Mouse (Mus musculus) embryonic facial prominence, embryonic 14.5 days (tissue): Measurements from ENCODE around the gene Trim66. TPM values are rescaled to one million over a fixed set of nuclear protein-coding genes. Genes with fewer than 3 reads are reported as not detected.

ENCODE experiments used
- ATAC-seq: fragments of 200-750 bp; cut with Nextera tagmentation; 2 replicates; pipeline ENCODE4 v1.8.0; 2017; ENCODE audit warnings: low read depth, moderate number of reproducible peaks, moderate TSS enrichment
- DNase-seq: peaks from one replicate; pipeline ENCODE4 v3.0.0-alpha.2; 2015; ENCODE audit warnings: low spot score
- H3K27ac ChIP-seq: fragments of 300-500 bp; sonication (generic); replicated peaks from 2 replicates; pipeline ENCODE4 v1.5.1; 2014; ENCODE audit warnings: low read depth, mild to moderate bottlenecking, low read length, moderate library complexity
- H3K27me3 ChIP-seq: fragments of 300-500 bp; sonication (generic); replicated peaks from 2 replicates; pipeline ENCODE4 v1.6.1; 2014; ENCODE audit warnings: low read length; ENCODE audit not compliant: control insufficient read depth, insufficient read depth
- H3K36me3 ChIP-seq: fragments of 300-500 bp; sonication (generic); 2 replicates; pipeline ENCODE4 v1.6.1; 2014; ENCODE audit warnings: low read length, mixed read lengths; ENCODE audit not compliant: control insufficient read depth, insufficient read depth
- H3K4me1 ChIP-seq: fragments of 300-500 bp; sonication (generic); 2 replicates; pipeline ENCODE4 v1.6.1; 2014; ENCODE audit warnings: antibody characterized with exemption, low read length; ENCODE audit not compliant: control insufficient read depth, insufficient read depth
- H3K4me2 ChIP-seq: fragments of 300-500 bp; sonication (generic); 2 replicates; pipeline ENCODE4 v1.6.1; 2014; ENCODE audit warnings: low read depth, mild to moderate bottlenecking, low read length, moderate library complexity, mixed read lengths
- H3K4me3 ChIP-seq: fragments of 300-500 bp; sonication (generic); 2 replicates; pipeline ENCODE4 v1.5.1; 2014; ENCODE audit warnings: low read depth, mild to moderate bottlenecking, low read length
- H3K9ac ChIP-seq: fragments of 300-500 bp; sonication (generic); 2 replicates; pipeline ENCODE4 v1.6.1; 2014; ENCODE audit warnings: low read depth, mild to moderate bottlenecking, low read length, moderate library complexity, mixed read lengths
- H3K9me3 ChIP-seq: fragments of 300-500 bp; sonication (generic); 2 replicates; pipeline ENCODE4 v1.6.1; 2016; ENCODE audit warnings: low read length; ENCODE audit not compliant: control insufficient read depth
- WGBS: fragments of 180-500 bp; shearing (Covaris S2); extraction: QIAGEN DNeasy Blood & Tissue Kit; methylation state at CpG from one replicate; pipeline ENCODE4 v1.1.7; 2014; 5-methylcytosine and 5-hydroxymethylcytosine counted together
- polyA plus RNA-seq: library from polyadenylated mRNA; unstranded; fragments of >200 nt; fragmentation: Nextera tagmentation; extraction: Ambion mirVana; gene quantifications from 2 replicates; pipeline ENCODE4 v1.2.1, GENCODE M21; 2014

Trim66 gene
- polyA plus RNA-seq, 1 experiment from 2014 or later, result 3.2 TPM

- ATAC-seq, result no peak
- no peak for DNase-seq
- Histone ChIP-seq H3K36me3 (no peaks in the 10 kb centered on the region), H3K27ac (no peak overlapping the region), H3K4me2 (no peak overlapping the region), H3K4me3 (no peak overlapping the region), H3K27me3 (no peaks in the 10 kb centered on the region), H3K4me1 (no peaks in the 10 kb centered on the region), H3K9ac (no peak overlapping the region), H3K9me3 (no peaks in the 10 kb centered on the region)
- 72% methylated on average over 2 of the region's 2 CpGs for WGBS
These were observed 52.2 kb downstream of the Trim66 start for GRCm38 (mm10) chr7:109455748-109456147.

DNA sequence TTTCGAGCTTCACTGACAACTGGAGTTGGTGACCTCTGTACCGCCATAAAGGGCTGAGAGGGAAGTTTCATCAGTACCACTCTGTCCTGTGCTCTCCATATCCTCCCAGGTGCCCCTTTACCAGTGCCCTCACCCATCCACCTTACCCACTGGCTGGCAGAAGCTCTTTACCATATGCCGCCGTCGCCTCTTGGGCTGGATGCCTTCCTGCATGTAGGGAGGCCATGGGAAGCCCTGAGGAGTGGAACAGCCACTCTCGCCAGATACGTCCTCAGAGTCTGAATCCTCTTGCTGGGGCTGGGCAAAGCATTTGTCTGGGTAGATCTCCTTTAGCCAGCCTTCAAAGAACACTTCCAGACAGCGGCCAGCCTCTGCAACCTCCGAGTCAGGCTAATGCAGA, 53.1 kb downstream of the Trim66 start:
- no peak for DNase-seq
- Histone ChIP-seq H3K4me1 (no peaks in the 10 kb centered on the region), H3K9me3 (no peaks in the 10 kb centered on the region), H3K4me2 (no peak overlapping the region), H3K27me3 (no peaks in the 10 kb centered on the region), H3K4me3 (no peak overlapping the region), H3K9ac (no peak overlapping the region), H3K27ac (no peak overlapping the region), H3K36me3 (no peaks in the 10 kb centered on the region)
- 92% methylated on average over 8 of the region's 9 CpGs for WGBS
- ATAC-seq, result no peak

DNA sequence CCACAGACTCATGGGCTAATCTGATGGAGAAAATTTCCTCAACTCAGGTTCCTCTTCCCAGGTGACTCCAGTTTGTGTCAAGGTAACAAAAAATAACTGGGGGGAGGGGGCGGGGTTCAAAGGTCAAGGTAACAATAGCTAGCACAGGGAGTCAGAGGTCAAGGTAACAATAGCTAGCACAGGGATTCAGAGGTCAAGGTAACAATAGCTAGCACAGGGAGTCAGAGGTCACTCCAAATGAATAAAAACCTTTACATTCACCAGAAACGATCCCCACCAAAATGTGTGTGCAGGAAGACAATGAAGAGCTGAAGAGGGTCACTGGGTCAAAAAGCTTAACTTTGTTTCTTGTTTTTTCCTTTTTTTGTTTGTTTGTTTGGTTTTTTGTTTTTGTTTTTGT, 59.9 kb downstream of the Trim66 start:
- Histone ChIP-seq H3K4me3 (no peak overlapping the region), H3K27ac (no peak overlapping the region), H3K9me3 (no peaks in the 10 kb centered on the region), H3K36me3 (no peaks in the 10 kb centered on the region), H3K27me3 (no peaks in the 10 kb centered on the region), H3K4me1 (no peaks in the 10 kb centered on the region), H3K9ac (no peak overlapping the region), H3K4me2 (no peak overlapping the region)
- no peak for ATAC-seq
- WGBS, result 63% methylated on average over 2 of the region's 2 CpGs
- no peak for DNase-seq

GRCm38 (mm10) chr7:109445012-109445411, 62.9 kb downstream of the Trim66 start:
- DNase-seq (peak; percentile 31), ATAC-seq (peak; percentile 42; the same call in 1 of the 2 replicates)
- 11% methylated on average over 6 of the region's 6 CpGs for WGBS
- H3K9me3 ChIP-seq, result no peaks in the 10 kb centered on the region
- H3K4me1 ChIP-seq, result no peaks in the 10 kb centered on the region; the same call in 1 of the 2 replicates
- no peak overlapping the region for H3K9ac ChIP-seq
- no peak overlapping the region for H3K27ac ChIP-seq
- H3K4me3 ChIP-seq, result no peak overlapping the region
- H3K36me3 ChIP-seq, result no peaks in the 10 kb centered on the region
- H3K4me2 ChIP-seq, result no peak overlapping the region
- no peaks in the 10 kb centered on the region for H3K27me3 ChIP-seq

DNA sequence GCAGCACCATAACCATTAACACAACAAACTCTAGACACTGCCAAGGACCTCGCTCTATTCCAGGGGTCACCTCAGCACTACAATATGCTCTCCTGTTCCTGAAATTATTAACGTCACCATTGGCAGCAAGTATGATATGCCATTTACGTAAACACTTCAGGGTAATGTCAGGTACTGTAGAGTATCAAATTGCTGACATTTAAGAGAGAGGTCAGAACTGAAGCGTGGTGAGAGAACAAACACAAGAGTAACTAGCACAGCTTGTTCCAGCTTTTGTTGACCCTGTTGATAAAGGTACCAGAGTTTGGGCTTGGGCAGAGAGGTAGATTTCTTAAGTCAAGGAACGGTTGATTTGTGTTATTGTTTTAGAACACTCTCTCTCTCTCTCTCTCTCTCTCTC, 65.2 kb downstream of the Trim66 start:
- DNase-seq (no peak), ATAC-seq (no peak)
- Histone ChIP-seq H3K36me3 (no peaks in the 10 kb centered on the region), H3K9ac (no peak overlapping the region), H3K9me3 (no peaks in the 10 kb centered on the region), H3K27ac (no peak overlapping the region), H3K4me2 (no peak overlapping the region), H3K4me3 (no peak overlapping the region), H3K27me3 (peaks cover 6% of the 10 kb centered on the region), H3K4me1 (peaks cover 7% of the 10 kb centered on the region; the same call in 1 of the 2 replicates)
- 69% methylated on average over 5 of the region's 5 CpGs for WGBS

GRCm38 (mm10) chr7:109440697-109441269, 67.2 kb downstream of the Trim66 start:
- H3K27me3 ChIP-seq, result peaks cover 6% of the 10 kb centered on the region
- DNase-seq, result peak; percentile 13
- H3K4me1 ChIP-seq, result peaks cover 7% of the 10 kb centered on the region; the same call in 1 of the 2 replicates
- H3K9me3 ChIP-seq, result no peaks in the 10 kb centered on the region
- H3K4me3 ChIP-seq, result no peak overlapping the region
- ATAC-seq, result no peak
- H3K4me2 ChIP-seq, result no peak overlapping the region
- H3K36me3 ChIP-seq, result no peaks in the 10 kb centered on the region
- no peak overlapping the region for H3K27ac ChIP-seq
- WGBS, result 89% methylated on average over 9 of the region's 9 CpGs
- H3K9ac ChIP-seq, result no peak overlapping the region

DNA sequence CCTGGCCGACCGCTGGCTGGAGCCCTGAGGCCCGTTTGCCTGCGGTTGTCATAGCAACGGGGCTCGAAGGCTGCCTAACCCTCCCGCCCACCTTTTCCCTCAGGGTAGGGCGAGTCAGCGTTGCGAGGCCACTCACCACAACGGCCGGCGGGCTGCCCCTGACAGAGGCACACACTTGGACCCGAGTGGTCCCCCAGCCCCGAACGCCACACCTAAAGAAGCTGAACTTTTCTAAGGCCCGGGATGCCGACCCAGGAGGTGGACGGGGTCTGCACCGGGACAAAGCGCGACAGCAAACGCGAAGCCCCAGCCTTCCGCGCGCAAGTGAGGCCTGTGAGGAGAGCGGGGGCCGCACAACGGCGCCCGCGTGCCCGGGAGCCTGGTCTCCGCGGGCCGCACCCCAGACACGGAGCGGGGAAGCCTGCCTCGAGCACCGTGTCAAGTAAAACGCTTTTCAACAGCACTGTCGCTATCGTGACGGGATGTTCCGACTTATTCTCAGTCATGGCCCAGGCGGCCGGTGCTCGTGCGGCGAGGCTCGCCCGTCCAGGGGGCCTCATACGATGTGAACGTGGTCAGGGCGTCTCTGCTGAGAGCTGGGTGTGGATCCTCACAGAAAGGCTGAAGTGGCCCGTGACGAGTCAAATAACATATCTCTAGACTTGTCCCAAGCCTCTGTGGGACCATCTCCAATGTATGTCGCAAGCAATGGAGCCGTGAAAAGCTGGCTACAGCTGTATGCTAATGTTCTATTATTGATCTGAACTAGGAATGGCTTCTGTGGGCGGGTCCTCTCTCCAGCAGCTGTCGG, 68.9 kb downstream of the Trim66 start, which contains the start of gene Stk33:
Stk33 (minus strand) TSS at position 301 of the 811 bp plus-strand sequence.
- peak; percentile 78 for ATAC-seq
- no peaks in the 10 kb centered on the region for H3K9me3 ChIP-seq
- H3K4me1 ChIP-seq, result peaks cover 7% of the 10 kb centered on the region; the same call in 1 of the 2 replicates
- H3K27me3 ChIP-seq, result peaks cover 6% of the 10 kb centered on the region
- WGBS, result under 1% methylated on average over 53 of the region's 62 CpGs
- H3K36me3 ChIP-seq, result no peaks in the 10 kb centered on the region
- H3K4me3 ChIP-seq, result peak within 1 kb of the TSS; percentile 46
- H3K4me2 ChIP-seq, result peak within 1 kb of the TSS; percentile 88
- H3K9ac ChIP-seq, result peak within 1 kb of the TSS; percentile 65
- H3K27ac ChIP-seq, result peak within 1 kb of the TSS; percentile 54
- DNase-seq, result peak; percentile 78

- Histone ChIP-seq H3K4me2 (no peak overlapping the region), H3K9me3 (no peaks in the 10 kb centered on the region), H3K9ac (no peak overlapping the region), H3K27ac (no peak overlapping the region), H3K4me1 (no peaks in the 10 kb centered on the region), H3K27me3 (no peaks in the 10 kb centered on the region), H3K4me3 (no peak overlapping the region), H3K36me3 (no peaks in the 10 kb centered on the region)
- peak; percentile 37; the same call in 1 of the 2 replicates for ATAC-seq
- DNase-seq, result peak; percentile 50
- 55% methylated on average over 3 of the region's 3 CpGs for WGBS
These were observed 83.3 kb downstream of the Trim66 start for GRCm38 (mm10) chr7:109424422-109425159.
